Mouse (Mus musculus) embryonic facial prominence, embryonic 14.5 days (tissue): ENCODE data around the gene Abcg5. TPM values are rescaled to one million over a fixed set of nuclear protein-coding genes. Genes with fewer than 3 reads are reported as not detected.

Experiments used
- ATAC-seq: fragments of 200-750 bp; cut with Nextera tagmentation; 2 replicates; pipeline ENCODE4 v1.8.0; 2017; ENCODE audit warnings: low read depth, moderate number of reproducible peaks, moderate TSS enrichment
- DNase-seq: peaks from one replicate; pipeline ENCODE4 v3.0.0-alpha.2; 2015; ENCODE audit warnings: low spot score
- H3K27ac ChIP-seq: fragments of 300-500 bp; sonication (generic); replicated peaks from 2 replicates; pipeline ENCODE4 v1.5.1; 2014; ENCODE audit warnings: low read depth, mild to moderate bottlenecking, low read length, moderate library complexity
- H3K27me3 ChIP-seq: fragments of 300-500 bp; sonication (generic); replicated peaks from 2 replicates; pipeline ENCODE4 v1.6.1; 2014; ENCODE audit warnings: low read length; ENCODE audit not compliant: control insufficient read depth, insufficient read depth
- H3K36me3 ChIP-seq: fragments of 300-500 bp; sonication (generic); 2 replicates; pipeline ENCODE4 v1.6.1; 2014; ENCODE audit warnings: low read length, mixed read lengths; ENCODE audit not compliant: control insufficient read depth, insufficient read depth
- H3K4me1 ChIP-seq: fragments of 300-500 bp; sonication (generic); 2 replicates; pipeline ENCODE4 v1.6.1; 2014; ENCODE audit warnings: antibody characterized with exemption, low read length; ENCODE audit not compliant: control insufficient read depth, insufficient read depth
- H3K4me2 ChIP-seq: fragments of 300-500 bp; sonication (generic); 2 replicates; pipeline ENCODE4 v1.6.1; 2014; ENCODE audit warnings: low read depth, mild to moderate bottlenecking, low read length, moderate library complexity, mixed read lengths
- H3K4me3 ChIP-seq: fragments of 300-500 bp; sonication (generic); 2 replicates; pipeline ENCODE4 v1.5.1; 2014; ENCODE audit warnings: low read depth, mild to moderate bottlenecking, low read length
- H3K9ac ChIP-seq: fragments of 300-500 bp; sonication (generic); 2 replicates; pipeline ENCODE4 v1.6.1; 2014; ENCODE audit warnings: low read depth, mild to moderate bottlenecking, low read length, moderate library complexity, mixed read lengths
- H3K9me3 ChIP-seq: fragments of 300-500 bp; sonication (generic); 2 replicates; pipeline ENCODE4 v1.6.1; 2016; ENCODE audit warnings: low read length; ENCODE audit not compliant: control insufficient read depth
- WGBS: fragments of 180-500 bp; shearing (Covaris S2); extraction: QIAGEN DNeasy Blood & Tissue Kit; methylation state at CpG from one replicate; pipeline ENCODE4 v1.1.7; 2014; 5-methylcytosine and 5-hydroxymethylcytosine counted together
- polyA plus RNA-seq: library from polyadenylated mRNA; unstranded; fragments of >200 nt; fragmentation: Nextera tagmentation; extraction: Ambion mirVana; gene quantifications from 2 replicates; pipeline ENCODE4 v1.2.1, GENCODE M21; 2014

Gene Abcg5
- polyA plus RNA-seq, 1 experiment from 2014 or later, result 1.4 TPM

DNA sequence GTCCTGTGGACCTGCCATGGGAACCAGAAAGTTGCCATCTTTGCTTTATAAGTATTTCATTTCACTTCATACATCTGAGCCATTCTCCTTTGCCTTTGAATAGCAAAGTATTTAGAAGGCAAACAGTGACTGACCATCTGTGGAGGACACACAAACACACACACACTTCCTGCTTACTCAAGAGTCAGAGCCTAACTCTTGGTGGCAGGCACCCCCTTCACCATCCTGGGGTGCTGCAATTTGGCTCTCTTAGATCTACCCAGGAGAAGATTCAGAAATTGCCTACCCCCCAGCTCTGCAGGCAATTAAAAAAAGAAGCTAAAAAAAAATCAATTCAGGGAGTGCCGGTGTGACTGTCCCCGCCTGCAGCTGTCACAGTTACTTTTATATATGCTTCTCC, 36.3 kb downstream of the Abcg5 start:
- 62% methylated on average over 2 of the region's 2 CpGs for WGBS
- no peaks in the 10 kb centered on the region for H3K27me3 ChIP-seq
- H3K9ac ChIP-seq, result 0 out of 2 replicates have a peak overlapping the region, but pooled peaks have one; percentile 6
- no peak overlapping the region for H3K4me2 ChIP-seq
- H3K4me1 ChIP-seq, result peaks cover 13% of the 10 kb centered on the region; the same call in 1 of the 2 replicates
- no peak overlapping the region for H3K27ac ChIP-seq
- H3K4me3 ChIP-seq, result no peak overlapping the region
- no peaks in the 10 kb centered on the region for H3K36me3 ChIP-seq
- no peaks in the 10 kb centered on the region for H3K9me3 ChIP-seq
- DNase-seq, result no peak
- no peak for ATAC-seq

DNA sequence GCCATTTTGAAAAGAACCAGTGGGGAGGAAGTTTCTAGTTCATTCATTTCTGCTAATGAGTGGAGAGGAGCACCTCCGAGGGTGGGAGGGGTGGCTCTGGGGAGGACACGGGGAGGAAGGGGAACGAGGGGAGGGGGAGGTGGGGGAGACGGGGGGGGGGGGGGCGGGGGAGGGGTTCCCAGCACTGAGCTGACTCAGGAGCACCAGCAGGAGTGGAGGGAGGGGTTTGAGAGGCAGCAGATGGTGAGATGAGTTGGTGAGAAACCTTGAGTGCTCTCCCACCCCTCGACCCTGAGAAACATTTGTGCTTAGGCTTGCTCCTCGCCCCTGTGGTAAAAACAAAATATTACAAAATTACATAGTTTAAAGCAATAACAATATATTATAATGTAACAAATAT, 36.9 kb downstream of the Abcg5 start:
- H3K27ac ChIP-seq, result no peak overlapping the region
- WGBS, result 34% methylated on average over 2 of the region's 7 CpGs
- no peaks in the 10 kb centered on the region for H3K9me3 ChIP-seq
- DNase-seq (no peak), ATAC-seq (no peak)
- H3K4me2 ChIP-seq, result no peak overlapping the region
- no peak overlapping the region for H3K4me3 ChIP-seq
- peaks cover 13% of the 10 kb centered on the region; the same call in 1 of the 2 replicates for H3K4me1 ChIP-seq
- H3K27me3 ChIP-seq, result no peaks in the 10 kb centered on the region
- H3K9ac ChIP-seq, result no peak overlapping the region
- 0 out of 2 replicates have a peak, but pooled peaks cover 4% of the 10 kb centered on the region for H3K36me3 ChIP-seq

DNA sequence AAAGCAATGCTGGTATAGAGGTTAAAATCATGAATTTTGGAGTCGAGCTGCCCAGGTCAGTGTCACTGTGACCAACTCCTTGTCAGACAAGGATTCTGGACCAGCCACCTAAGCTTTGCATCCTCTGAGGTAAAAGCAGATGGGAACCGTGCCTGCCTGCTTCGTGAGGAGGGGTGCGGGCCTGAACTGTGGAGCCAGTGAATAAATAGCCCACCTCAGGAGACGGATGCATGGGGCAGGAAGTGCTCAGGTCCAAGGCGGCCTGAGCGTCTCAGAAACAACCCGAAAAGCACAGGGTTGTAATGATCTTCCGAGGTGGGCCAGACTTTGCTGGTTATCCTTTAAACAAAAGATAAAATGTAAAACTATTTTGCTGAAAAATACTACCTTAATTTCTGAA, 37.7 kb downstream of the Abcg5 start:
- no peak for ATAC-seq
- DNase-seq, result no peak
- H3K4me3 ChIP-seq, result no peak overlapping the region
- 0 out of 2 replicates have a peak, but pooled peaks cover 4% of the 10 kb centered on the region for H3K36me3 ChIP-seq
- peaks cover 13% of the 10 kb centered on the region; the same call in 1 of the 2 replicates for H3K4me1 ChIP-seq
- H3K9me3 ChIP-seq, result no peaks in the 10 kb centered on the region
- no peaks in the 10 kb centered on the region for H3K27me3 ChIP-seq
- WGBS, result 34% methylated on average over 9 of the region's 9 CpGs
- H3K27ac ChIP-seq, result no peak overlapping the region
- no peak overlapping the region for H3K9ac ChIP-seq
- no peak overlapping the region for H3K4me2 ChIP-seq

DNA sequence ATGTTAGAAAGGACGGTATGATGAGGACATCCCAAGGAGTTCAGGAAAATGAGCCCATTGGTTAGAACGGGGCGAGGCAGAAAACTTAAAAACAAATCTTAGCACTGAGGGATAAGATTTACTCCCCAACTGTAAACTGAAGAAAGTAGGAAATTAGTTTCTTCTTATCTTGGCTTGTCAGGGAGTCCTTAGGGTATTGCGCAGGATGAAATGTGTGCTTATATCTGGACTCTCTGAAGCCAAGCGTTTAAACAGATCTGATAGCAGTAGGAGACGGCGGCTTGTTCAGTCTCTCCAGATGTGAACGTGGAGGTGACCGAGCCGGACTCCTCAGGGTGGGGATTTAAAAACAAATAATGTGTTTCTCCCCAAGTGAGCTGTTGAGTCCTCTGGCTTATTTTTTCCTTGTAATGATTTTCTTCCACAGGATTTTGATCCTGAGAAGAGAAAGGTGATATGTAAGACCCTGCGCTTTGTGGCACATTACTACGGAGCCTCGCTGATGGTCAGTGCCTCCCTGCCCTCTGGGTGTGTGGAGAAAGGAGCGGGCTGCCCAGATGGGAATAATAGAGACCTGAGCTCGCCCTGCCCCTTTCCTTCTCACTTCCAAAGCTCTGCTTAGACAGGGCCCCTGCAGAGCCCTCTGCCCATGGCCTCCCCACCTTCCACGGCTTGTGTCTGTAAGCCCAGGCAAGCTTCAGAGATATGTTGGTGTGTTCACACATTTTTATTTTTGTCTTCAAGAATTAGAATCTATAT, 38.3 kb downstream of the Abcg5 start:
- DNase-seq (no peak), ATAC-seq (no peak)
- H3K4me2 ChIP-seq, result no peak overlapping the region
- H3K9ac ChIP-seq, result 0 out of 2 replicates have a peak overlapping the region, but pooled peaks have one; percentile 14
- H3K27me3 ChIP-seq, result no peaks in the 10 kb centered on the region
- 40% methylated on average over 16 of the region's 16 CpGs for WGBS
- 0 out of 2 replicates have a peak, but pooled peaks cover 4% of the 10 kb centered on the region for H3K36me3 ChIP-seq
- H3K9me3 ChIP-seq, result no peaks in the 10 kb centered on the region
- no peak overlapping the region for H3K27ac ChIP-seq
- no peak overlapping the region for H3K4me3 ChIP-seq
- H3K4me1 ChIP-seq, result peaks cover 13% of the 10 kb centered on the region; the same call in 1 of the 2 replicates

DNA sequence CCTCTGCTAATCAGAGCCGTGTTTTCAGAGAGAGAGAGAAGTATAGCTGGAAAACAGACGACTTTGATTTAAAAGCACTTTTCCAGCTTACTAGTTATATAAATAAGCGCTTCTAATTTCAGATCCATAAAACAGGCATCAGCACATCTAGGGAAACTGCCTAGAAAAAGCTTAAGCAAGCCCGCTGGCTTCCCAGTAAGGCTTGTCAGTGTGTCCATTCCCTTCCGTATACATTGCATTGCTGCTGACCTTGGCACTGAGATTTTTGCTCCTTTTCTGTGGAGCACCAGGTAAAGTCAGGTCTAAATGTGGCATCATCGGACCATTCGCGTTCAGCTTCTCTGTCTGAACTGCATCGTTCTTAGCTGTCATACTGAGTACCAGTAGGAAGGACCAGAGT, 40.5 kb downstream of the Abcg5 start:
- Histone ChIP-seq H3K4me3 (no peak overlapping the region), H3K9ac (no peak overlapping the region), H3K36me3 (0 out of 2 replicates have a peak, but pooled peaks cover 4% of the 10 kb centered on the region), H3K9me3 (no peaks in the 10 kb centered on the region), H3K4me2 (no peak overlapping the region), H3K27me3 (no peaks in the 10 kb centered on the region), H3K27ac (no peak overlapping the region), H3K4me1 (peaks cover 13% of the 10 kb centered on the region; the same call in 1 of the 2 replicates)
- DNase-seq (no peak), ATAC-seq (no peak)
- 68% methylated on average over 9 of the region's 9 CpGs for WGBS

DNA sequence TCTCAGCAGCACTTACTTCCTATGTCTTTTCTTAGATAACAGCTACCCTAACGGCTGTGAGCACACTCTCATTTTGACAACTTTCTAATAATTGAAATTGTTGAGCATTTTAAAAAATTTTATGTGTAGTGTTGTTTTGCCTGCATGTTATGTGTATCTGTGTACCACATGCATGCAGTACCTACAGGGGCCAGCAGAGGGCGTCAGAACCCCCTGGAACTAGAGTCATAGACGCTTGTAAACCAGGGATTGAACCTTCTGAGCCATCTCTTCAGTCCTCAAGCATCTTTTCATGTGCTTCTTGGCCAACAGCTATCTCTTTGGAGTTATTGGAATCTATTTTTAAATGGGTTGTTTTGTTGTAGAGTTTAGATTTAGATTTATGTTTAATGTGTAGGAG, 40.9 kb downstream of the Abcg5 start:
- DNase-seq, result no peak
- H3K4me3 ChIP-seq, result no peak overlapping the region

DNA sequence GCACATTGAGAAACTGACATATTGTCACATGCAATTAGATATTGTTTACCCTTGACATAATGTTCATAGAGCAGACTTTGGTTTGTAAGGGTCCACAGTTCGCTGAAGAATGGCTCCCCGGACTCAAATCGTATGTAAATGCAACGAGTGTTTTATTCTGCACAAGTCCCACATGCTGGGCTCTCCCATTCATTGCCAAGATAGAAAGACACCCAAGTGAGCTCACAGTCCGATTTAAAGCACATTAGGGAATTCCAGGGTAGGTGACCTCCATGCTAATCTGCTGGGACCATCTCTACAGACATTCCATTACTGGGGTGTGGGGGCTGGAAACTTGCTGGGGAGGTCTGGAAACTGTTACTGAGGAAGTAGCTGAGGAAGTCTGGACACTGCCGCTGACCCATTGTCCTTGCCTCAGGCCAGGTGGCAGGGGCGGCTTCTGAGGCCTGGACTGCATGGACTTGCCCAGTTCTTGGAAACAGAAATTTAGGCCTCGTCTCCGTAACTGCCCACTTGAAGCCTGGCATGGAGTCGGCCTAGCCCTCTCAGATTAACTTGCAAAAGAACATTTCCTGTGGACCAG, 42.9 kb downstream of the Abcg5 start:
- ATAC-seq (no peak), DNase-seq (no peak)
- Histone ChIP-seq H3K27me3 (no peaks in the 10 kb centered on the region), H3K36me3 (0 out of 2 replicates have a peak, but pooled peaks cover 4% of the 10 kb centered on the region), H3K9ac (no peak overlapping the region), H3K9me3 (no peaks in the 10 kb centered on the region), H3K4me2 (no peak overlapping the region), H3K4me3 (no peak overlapping the region), H3K27ac (no peak overlapping the region), H3K4me1 (0 out of 2 replicates have a peak, but pooled peaks cover 7% of the 10 kb centered on the region)
- WGBS, result 60% methylated on average over 10 of the region's 10 CpGs

More for the DNA sequence above, 40.9 kb downstream of the Abcg5 start:
- no peak overlapping the region for H3K27ac ChIP-seq
- peaks cover 13% of the 10 kb centered on the region; the same call in 1 of the 2 replicates for H3K4me1 ChIP-seq
- no peak overlapping the region for H3K9ac ChIP-seq
- H3K9me3 ChIP-seq, result no peaks in the 10 kb centered on the region
- H3K36me3 ChIP-seq, result 0 out of 2 replicates have a peak, but pooled peaks cover 4% of the 10 kb centered on the region
- no peaks in the 10 kb centered on the region for H3K27me3 ChIP-seq
- H3K4me2 ChIP-seq, result no peak overlapping the region
- WGBS, result 37% methylated on average over 3 of the region's 3 CpGs
- no peak for ATAC-seq

DNA sequence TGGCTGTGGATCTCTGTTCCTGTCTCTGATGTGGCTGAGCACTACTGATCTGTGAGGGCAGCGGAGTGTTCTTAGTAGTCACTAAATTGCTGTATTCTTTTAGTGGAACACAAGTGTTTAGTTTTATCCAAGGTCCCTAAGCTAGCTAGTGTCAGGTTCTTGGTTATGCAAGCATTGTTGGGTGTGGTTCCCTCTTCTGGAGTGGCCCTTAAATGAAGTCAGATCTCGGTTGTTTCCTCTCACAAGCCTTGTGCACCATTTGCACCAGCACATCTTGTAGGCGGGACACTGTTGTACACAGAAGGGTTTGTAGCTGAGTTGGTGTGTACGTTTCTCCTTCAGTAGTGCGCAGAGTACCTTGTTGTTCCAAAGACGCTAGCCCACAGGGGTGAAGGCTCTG, 44.8 kb downstream of the Abcg5 start:
- no peak overlapping the region for H3K4me3 ChIP-seq
- no peaks in the 10 kb centered on the region for H3K27me3 ChIP-seq
- 93% methylated on average over 6 of the region's 6 CpGs for WGBS
- no peak for DNase-seq
- H3K9me3 ChIP-seq, result no peaks in the 10 kb centered on the region
- H3K9ac ChIP-seq, result no peak overlapping the region
- no peak overlapping the region for H3K27ac ChIP-seq
- 0 out of 2 replicates have a peak, but pooled peaks cover 4% of the 10 kb centered on the region for H3K36me3 ChIP-seq
- no peak overlapping the region for H3K4me2 ChIP-seq
- no peaks in the 10 kb centered on the region for H3K4me1 ChIP-seq
- ATAC-seq, result no peak
